Mouse (Mus musculus) frontal cortex, postnatal 36 days (tissue): ENCODE measurements at regions not wholly inside any gene's neighbourhood (a gene's known extent, or its start where the extent isn't known, plus 50 kb on each side); places are given as distances from the start of the nearest gene placed in this dataset.

ENCODE experiments used
- DNase-seq, 2 experiments: peaks; one replicate each; pipeline ENCODE4 v3.0.0; 2022; ENCODE audit warnings: low spot score in 2 of 2

DNA sequence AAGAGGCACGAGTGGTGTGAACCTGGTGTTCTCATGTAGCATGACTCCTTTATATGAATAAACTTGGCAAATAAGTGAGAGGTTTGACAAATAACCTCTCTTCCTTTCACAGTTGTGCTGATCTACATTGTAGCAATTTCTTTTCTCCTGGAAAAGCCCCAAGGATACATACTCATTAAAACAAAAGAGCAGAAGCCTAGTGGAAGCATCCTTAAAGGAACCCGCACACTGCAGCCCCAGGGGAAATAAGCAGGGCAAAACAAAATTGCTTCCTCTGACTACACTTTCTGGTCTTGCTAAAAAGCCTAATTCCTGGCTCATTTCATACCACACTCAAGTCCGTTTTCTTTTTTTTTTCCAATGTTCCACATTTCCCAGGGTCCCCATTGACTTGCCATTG is 72.7 kb upstream of the Gm10184 start:
- no peak for DNase-seq

DNA sequence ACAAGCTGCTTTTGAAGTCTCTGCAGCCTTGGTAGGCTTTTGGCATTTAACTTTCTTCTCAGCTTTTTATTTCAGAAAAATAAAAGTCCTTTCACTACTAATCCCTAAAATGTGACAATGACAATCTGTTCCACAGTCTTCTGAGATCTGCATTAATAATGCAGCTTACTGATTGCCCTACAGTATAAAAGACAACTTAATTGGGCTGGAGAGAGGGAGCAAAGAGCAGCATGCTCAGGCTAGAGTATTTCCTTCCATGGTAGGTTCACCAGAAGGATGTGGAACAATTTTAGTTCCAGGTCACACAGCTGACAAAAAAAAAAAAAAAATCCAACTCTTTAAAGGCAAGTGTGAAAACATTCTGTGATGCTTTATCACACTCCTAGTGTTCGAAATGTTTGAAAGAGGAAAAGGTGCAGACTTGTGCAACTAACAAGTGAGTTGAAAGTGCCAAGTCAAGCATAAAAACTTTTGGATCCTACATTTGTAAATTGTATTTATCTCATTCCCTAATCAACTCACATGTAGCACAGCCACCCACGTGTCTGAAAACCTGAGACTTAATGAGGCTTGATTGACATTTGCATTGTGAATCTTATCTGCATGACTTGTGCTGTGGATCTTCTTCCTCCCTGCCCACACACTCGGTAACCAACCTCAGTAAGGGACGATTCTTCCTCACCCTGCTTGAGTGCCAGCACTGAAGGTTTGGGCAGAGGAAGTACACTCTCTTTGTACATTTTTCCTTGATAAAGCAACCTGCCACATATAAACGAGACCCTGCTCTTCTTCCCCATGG is 69.0 kb upstream of the Gm10184 start:
- DNase-seq, result peak in 1 of 2 experiments; percentile 5

DNA sequence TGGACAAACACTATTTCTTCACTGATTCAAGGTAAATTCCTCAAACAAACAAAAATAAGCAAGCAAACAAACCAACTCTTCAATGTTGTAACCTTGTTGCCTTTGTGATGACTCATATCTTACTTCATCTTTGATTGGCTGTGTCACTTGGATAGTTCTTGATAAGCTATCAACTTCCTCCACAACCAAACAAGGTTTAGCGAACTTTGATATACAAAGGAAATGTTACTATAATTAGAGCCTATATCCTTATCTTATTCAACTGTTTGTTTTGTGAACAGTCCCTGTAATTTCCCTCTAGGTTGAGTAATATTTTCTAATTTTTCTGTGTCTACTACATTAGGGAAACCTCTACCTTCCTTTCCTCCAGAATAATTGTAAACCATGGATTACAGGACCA is 52.8 kb upstream of the Gm10184 start:
- DNase-seq, result no peak

DNA sequence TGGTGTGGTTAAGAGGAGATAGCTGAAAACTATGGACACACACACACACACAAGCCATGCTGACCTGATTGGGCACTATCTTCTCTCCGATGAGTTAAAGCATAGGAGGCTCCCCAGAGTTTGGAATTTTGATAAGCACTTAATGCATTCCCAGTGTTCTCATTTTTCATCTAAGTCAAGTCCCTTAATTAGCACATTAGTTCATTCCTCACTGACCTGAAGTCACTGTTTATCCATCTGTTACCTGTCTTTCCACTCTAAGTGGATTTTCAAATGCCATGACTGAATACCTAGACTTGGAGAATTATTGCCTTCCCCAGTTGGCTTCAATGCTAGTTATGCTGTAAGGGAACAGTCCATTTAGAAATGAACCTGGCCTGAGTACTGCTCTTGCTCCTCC is 51.2 kb upstream of the Gm10184 start:
- DNase-seq, result no peak

DNA sequence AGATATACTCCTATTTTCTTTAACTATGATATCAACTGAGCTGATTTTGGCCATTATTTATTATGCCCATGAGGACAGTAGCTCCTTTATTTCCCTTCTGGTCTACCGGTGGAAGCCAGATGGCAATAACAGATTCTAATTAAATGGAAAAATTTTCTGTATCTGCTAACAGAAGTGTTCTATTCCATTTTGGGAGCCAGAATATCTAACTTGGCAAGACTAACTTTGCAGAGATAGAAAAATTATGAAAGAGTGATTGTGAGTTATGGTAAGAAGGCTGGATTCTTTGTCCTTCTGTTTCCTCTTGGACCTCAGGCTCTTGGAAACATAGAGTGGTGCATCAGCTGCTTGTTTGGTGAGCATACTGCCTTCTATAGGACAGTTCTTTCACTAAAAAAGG is 50.1 kb upstream of the Gm10184 start:
- no peak for DNase-seq
